Mouse (Mus musculus) CD4-positive, CD25-positive, alpha-beta regulatory T cell, adult 2 months (primary cell): ENCODE measurements around the gene Nxpe5.

Source experiments
- DNase-seq: peaks from one replicate; pipeline ENCODE4 v3.0.0-alpha.2; 2012; ENCODE audit warnings: low read depth, low spot score

The Nxpe5 gene

GRCm38 (mm10) chr5:138275216-138276050 is 49.7 kb downstream of the Nxpe5 start:
- DNase-seq, result no peak

- DNase-seq, result no peak
These were observed 52.3 kb downstream of the Nxpe5 start for GRCm38 (mm10) chr5:138277994-138278393.

- DNase-seq, result peak; percentile 94
These were observed 54.1 kb downstream of the Nxpe5 start, which contains the start of the genes Gm43720, Gpc2 and Stag3 for GRCm38 (mm10) chr5:138279585-138280424. Gene Gm43720, minus strand, starts transcription at chr5:138279958. Gene Gpc2, minus strand, starts transcription at chr5:138280005. Gene Stag3, plus strand, starts transcription at chr5:138280240.

GRCm38 (mm10) chr5:138280425-138280768 is 54.7 kb downstream of the Nxpe5 start:
- no peak for DNase-seq

GRCm38 (mm10) chr5:138280829-138281228 is 55.1 kb downstream of the Nxpe5 start:
- peak; percentile 18 for DNase-seq

GRCm38 (mm10) chr5:138281798-138282197 is 56.1 kb downstream of the Nxpe5 start:
- no peak for DNase-seq

- peak; percentile 44 for DNase-seq
These were observed 57.8 kb downstream of the Nxpe5 start for GRCm38 (mm10) chr5:138283540-138283939.

GRCm38 (mm10) chr5:138287861-138288260 is 62.2 kb downstream of the Nxpe5 start:
- DNase-seq, result peak; percentile 57

- no peak for DNase-seq
These were observed 65.9 kb downstream of the Nxpe5 start for GRCm38 (mm10) chr5:138291638-138292037.

- no peak for DNase-seq
These were observed 68.5 kb downstream of the Nxpe5 start for GRCm38 (mm10) chr5:138294158-138294557.

GRCm38 (mm10) chr5:138299613-138300012 is 73.9 kb downstream of the Nxpe5 start:
- no peak for DNase-seq
